Mouse (Mus musculus) 416B (cell line): ENCODE results near the gene Cep55.

ENCODE experiments used
- DNase-seq: peaks from one replicate; pipeline ENCODE4 v3.0.0; 2011; ENCODE audit warnings: low read depth

The Cep55 gene

DNA sequence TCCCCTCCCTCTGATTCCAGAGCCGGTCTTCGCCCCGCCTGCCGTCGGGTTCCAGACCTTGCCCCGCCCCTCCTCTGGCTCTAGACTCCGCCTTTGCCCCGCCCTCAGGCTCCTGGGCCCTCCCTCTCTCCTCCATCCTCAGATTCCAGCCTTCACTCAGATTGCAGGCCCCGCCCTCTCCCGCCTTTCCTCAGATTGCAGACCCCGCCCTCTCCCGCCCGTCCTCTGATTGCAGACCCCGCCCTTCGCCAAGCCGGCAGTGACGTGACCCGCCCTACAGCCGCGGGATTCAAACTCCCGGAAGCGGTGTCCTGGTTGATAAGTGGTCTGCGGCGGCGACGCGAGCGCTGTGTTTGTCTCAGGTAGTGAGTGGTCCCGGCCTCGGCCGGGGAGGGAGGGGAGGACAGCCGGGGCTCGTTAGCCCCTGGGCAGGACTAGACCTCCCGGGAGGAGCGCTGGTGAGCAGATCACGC, at the start of gene Cep55:
TSS of gene Cep55 (plus strand) at position 292 of the 473 bp plus-strand sequence.
- peak; percentile 99 for DNase-seq

DNA sequence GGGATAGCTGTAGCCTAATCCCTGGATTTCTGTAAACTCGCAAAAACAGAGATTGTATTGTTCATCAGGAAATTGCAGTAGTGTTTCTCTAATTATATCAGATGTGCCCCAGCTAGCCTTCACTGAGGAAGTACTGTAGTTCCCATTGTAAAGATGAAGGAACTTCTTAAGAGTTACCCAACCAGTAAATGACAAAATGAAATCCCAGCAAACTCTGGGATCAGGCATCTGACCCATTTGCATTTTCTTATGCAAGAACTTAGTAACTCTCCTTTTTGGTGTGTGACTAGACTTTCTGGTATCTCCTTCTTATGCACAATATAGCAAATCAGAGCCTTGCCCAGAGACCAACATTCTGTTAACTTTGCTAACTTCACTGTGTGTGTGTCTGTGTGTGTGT, 43.4 kb upstream of the Cep55 start:
- DNase-seq: peak; percentile 15

DNA sequence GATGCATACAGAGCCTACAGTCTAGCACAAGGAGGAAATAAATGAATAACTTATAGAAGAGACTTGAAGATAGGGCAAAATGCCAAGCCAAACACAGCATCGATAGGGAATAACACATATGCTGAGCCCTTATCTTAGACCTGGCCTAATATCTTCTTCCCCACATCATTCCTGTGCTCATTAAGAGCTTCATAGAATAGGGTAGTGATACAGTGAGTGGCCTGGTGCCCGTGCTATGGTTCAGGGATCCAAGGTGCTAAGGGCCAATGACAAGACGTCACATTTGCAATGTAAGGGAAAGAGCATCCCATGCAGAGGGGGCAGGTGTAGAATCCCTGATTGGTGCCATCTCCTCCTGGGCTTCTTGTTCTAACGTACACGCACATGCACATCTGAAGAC, 40.4 kb upstream of the Cep55 start:
- DNase-seq: no peak

DNA sequence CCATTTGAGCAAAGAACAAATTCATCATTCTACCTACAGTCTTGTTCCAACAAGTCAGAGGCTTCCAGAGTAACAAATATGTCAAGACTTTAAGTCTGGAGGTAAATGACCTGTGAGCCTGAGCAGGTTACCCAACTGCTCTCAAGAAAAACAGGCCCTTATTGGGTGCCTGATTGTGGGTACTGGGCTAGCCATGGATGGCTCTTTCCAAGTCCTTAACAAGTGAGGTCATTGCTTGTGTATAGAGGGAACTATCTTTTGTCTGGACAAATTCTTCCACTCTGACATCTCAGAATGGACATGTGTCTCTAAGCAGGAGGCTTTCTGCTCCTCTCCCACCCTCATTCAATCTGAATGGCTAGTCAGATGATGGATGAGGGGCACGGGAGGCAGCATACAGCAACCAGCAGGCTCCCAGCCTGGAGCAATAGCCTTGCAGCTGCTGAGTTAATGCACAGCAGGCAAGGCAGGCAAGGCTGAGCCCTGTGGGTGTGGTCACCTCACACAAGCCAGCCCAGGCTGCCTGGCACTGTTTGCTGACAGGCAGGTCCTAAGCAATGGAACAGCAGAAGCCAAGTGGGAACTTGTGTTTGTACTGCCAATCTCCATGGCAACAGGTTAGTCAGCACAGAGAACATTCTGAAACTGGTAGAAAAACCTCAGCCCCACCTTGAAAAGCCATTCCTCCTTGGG, 39.5 kb upstream of the Cep55 start:
- DNase-seq: peak; percentile 51

DNA sequence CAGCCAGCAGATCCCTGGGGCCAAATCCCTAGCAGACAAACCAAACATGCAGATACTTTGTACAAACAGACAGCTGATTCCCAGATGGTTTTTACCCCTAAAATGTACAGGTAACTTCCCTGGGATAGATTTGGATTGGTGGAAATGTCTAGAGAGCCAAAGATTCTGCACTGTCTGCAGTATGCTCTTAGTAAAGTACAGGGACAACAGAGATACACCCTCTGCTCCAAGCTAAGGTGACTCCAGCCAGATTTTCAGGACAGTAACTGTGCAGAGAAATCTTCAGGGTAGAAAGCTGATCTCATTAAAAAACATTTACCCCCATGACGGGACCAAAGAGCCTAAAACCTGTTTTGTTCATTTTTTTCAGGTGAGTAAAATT, 38.9 kb upstream of the Cep55 start:
- no peak for DNase-seq

DNA sequence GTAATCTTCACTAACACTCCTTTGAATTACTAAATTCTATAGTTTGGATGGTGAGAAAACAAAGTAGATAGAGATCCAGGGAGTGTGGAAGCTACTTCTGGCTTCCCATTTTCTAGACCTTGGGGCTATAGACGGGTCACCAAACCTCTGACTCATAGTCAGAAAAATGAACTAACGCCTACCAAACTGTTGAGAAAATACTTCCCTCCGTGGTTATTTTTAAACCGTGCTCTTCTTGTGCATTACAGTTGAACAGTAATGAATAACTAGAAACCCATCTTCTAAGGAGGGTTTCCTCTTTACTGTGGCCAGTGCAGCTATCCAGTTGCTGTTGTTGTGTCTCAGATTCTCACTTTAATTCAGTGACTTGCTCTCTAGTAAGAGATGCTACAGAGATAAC, 32.1 kb upstream of the Cep55 start:
- peak; percentile 69 for DNase-seq

DNA sequence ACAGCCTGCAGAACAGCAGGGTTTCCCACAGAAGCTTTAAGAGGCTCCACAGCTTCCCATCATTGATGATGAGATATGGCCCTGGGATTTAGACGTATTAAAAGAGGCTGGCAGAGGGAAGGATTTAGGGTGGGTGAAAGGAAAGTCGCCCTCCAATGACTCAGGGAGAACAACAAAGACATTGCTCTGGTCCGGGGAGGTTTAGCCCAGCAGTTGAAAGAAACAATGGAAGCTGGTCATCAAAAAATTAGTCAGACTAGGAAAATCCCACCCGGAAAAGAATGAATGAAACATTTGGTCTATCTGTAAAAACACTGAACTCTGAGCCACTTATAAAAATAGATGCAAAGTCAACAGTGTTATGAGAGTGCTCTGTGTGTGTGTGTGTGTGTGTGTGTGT, 31.2 kb upstream of the Cep55 start:
- no peak for DNase-seq

DNA sequence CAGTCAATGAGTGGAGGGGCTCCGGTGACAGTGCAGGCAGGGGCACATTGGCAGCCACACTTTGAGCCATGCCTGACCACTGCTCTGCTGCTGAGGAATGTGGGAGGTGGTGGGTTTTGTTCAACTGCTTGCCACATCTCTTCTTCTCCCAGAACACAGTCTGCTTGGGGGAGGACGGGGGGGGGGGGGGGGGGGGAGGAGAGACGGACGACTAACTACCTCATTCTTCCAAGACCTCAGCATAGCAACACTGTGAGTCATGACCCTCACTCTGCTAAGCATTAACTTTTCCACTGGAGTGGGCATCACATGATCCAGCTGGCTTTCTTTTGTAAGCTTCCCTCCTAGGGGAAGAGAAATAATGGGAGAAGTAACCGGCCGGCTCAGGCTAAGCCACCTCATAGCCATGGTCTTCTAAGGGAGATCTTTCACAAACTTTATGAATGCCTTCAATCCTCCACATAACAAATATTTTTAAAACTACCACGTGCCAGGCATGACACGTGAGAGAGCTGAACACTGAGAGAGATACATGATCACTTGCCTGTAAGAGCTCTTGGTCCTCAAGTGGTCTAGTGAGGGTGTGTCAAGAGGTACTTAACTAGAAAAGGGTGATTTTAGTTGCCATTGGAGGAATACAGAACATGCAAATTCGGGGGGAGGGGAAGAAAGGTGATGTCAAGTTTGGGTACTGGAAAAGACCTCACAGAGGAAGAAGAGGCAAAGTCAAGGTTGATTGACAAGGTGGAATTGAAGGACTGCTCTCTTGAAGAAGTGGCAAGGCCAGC, 29.4 kb upstream of the Cep55 start:
- DNase-seq: peak; percentile 41

DNA sequence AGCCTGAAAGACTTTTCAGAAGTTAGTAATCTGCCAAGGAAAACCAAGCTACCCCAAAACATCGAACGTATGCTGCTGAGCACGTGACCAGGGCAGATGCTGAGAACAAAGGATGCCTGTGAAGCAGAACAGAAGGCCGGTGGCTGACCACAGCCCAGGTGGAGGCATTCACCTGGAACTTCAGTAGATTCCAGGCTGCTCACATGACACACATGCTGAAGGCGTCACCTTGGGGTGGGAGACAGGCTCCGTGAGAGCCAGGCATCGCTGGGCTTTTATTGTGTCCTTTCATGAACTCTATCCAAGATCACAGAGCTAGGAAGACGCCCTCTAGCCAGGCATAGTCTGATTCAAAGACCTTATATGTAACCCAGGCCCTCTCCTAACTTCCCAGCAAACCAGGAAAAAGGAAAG, 28.6 kb upstream of the Cep55 start:
- DNase-seq: no peak

DNA sequence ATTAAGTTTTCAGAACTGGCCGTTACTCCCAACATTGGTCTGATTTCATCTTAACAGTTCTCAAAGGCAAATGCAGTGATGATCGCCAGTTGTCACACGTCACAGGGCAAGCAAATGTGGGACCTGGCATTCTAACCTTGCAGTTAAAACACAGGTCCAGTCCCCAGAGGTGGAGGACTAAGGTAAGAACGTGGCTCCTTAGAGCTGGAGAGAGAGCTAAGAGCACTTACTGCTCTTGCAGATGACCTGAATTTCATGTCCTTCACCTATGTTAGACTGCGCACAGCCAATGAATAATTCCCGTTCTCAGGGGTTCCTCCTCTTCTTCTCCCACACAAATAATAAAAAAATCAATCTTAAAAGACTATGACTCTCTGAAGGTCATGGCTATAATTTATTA, 27.4 kb upstream of the Cep55 start:
- no peak for DNase-seq

DNA sequence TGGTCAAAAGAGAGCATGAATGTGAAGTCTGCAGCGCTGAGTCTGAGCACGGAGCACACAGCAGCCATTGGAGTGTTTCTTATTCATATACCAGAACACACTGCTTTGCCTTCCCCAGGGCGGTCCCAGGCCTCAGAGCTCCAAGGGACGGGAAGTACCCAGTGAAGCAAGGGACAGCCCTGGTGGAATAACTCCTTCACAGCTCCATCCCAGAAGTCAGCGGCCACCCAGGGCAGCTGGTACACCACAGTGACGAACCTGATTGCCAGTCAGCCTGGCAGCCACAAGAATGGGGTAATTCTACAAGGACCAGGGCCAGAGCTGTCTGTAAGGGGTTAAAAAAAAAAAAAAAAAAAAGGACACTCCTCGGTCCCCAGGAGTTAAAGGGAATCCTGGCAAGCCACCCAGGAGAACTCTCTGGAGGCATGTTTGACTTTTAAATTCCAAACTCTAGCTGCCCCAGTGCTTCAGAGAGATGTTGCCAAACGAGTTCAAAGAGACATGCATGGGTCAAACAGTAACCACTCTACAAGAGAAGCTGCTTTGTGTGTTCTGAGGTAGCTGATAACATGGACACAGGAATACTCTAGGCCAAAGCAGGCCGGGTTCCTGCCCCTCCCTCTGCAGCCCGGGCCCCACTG, 26.8 kb upstream of the Cep55 start:
- no peak for DNase-seq

DNA sequence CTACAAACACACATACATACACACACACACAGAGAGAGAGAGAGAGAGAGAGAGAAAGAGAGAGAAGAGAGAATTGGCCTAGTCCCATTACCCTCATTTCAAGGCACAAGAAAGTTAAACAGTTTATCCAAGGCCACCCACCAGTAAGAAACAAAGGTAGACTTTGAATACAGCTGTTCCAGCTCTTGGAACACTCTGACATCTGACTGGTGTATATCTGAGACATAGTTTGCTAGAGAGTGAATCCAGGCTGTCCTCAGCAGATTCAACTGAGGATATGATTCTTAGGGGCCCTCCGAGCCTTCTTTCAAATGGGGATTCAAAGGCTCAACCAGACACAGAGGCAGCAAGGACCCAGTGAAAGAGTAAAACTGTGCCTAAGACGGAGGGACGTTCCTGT, 25.5 kb upstream of the Cep55 start:
- no peak for DNase-seq

DNA sequence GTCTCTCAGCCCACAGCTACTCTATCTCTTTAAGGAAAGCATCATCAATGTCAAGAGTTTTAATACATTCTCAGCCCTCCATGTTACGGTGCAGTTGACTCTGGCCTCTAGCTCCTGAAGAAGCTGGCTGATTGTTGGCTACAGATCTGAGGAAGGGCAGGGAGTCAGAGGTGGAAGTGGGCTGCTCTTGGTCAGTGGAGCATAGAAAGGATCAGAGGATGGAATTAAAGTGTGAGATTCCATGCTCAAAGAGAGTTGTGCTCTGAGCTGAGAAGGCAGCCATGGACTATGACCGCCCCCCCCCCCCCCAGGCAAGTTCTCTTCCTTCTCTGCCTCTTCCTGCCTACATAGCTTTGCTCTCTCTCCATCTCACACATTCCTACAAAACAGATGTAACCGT, 24.9 kb upstream of the Cep55 start:
- DNase-seq: no peak

DNA sequence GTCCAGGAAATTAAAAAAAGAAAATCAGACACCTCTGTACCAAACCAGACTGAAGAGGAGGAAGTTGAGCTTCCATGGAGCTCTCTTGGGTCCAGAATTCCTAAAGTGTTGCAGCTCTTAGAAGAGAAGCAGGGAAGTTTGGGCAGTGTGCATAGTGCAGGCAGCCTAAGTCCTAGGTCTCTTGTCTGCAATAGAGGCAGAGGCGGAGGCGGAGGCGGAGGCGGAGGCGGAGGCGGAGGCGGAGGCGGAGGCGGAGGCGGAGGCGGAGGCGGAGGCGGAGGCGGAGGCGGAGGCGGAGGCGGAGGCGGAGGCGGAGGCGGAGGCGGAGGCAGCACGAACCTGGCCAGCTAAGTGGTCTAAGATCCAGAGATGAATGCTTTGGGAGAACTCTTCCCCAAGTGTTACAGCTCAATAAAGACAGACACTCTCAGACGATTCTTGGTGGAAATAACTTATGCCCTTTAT, 24.1 kb upstream of the Cep55 start:
- DNase-seq: peak; percentile 51

DNA sequence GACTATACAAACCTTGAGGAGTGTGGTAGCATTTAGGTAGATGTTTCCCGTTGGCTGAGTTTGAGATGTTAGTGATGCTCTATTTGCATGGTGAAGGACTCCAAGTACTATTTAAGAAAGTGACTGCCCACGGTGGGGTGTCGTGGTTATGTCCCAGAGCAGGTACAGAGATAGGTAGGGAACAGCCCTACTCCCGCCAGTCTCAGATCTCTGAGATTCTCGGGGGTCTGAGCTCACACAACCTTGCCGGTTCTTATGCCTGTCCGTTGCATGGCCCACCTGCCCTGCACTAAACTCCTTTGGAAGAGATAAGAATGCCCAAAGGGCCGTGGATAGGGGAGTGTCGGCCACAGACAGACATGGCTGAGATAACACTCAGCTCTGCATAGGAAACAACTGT, 23.7 kb upstream of the Cep55 start:
- no peak for DNase-seq

DNA sequence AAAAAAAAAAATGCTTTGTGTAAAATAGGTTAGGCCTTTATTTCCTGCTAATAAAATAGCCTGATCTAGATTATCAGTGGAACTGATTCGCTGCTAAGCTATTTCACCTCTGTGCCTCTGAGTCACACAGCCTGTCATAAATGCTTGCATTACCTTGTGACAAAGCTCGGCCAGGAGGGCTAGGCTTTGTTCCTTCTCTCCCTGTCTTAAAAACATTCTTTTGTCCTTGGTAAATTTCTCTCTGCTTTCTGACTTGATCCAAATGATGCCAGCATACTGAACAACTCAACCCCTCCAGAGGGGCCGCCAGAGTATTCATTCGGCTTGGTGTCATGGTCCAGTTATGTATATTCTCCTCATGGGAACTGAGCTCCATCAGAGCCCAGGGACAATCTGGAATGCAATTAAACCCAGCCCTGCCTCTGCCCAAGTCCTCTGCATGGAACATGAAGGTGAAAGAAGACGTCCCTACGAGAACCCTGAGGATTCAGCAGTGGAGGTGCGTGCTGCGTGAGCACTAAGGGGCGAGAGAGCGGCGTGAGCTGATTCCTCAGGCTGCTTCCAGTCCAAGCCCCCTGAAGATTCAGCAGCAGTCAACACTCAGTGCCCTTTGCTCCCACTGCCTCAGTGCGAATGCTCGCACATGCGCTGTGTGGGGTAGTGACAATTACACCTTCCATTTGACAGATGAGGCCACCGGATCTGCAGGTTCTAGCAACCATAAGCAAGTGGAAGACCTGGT, 21.6 kb upstream of the Cep55 start:
- DNase-seq: no peak

DNA sequence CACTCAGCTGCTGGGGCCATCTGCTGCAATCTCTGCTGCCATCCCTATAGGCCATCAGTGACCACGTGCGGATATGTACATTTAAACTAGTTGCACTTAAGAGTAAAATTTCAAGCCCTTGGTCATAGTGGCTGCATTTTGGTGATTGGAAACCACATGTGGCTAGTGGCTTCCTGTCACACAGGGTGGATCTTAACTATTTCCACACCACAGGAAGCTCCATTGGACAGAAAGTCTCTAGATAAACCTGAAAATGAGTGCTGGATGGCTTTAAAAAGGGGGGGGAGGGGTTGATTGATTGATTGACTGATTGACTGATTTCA, 21.1 kb upstream of the Cep55 start:
- peak; percentile 87 for DNase-seq

DNA sequence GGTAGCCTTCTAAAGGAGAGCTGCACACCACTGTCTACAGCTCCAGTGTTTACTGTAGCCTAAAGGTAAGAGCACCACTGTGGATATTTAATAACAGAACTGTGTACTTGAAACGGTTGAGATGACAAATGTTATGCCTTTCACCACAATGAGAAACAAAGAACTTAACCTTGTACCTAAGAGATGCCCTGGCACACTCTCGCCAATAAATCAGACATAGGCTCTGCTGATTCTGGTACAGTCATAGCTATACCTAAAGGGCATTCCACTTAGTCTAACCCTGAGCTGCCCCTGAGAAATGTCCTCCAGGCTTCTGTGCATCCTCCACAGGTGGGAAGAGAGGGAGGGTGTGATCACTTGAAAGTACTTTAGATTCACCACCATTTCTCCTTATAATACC, 20.1 kb upstream of the Cep55 start:
- DNase-seq: no peak

DNA sequence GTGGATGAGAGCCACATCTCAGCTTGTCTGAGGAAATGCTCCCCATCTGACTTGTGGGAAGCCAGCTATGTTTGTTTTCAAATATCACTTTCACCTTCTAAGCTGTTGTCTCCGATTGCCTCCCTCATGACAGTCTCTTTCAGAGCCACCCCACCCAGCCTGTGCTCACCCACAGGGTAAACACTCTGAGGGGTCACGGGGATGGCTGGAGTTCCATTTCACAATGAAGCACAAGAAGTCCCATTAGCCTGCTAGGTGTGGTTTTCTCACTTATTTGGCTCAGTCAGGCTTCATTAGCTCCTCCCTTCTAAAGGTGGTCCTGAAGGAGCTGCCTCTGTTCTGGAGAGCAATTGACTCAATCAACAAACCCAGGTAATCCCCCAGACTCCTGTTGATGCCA, 19.0 kb upstream of the Cep55 start:
- no peak for DNase-seq

DNA sequence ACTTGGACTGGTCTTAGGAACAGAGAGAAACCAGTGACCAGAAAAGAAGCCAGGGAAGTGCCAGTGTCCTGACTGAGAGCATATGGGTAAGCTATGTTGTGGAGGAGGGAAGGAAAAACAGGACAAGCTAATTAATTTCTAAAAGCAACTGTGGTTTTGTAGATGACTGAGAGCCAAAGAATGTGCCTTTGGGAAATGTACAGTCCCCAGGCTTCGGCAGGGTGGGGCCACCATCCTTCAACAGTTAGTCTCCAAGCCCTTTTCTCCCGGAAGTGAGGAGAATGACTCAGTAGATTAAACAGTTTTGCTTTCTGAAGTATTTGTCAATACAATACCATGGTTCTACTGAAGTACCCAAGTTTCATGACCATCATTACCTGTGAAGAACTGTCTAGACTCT, 16.5 kb upstream of the Cep55 start:
- no peak for DNase-seq

DNA sequence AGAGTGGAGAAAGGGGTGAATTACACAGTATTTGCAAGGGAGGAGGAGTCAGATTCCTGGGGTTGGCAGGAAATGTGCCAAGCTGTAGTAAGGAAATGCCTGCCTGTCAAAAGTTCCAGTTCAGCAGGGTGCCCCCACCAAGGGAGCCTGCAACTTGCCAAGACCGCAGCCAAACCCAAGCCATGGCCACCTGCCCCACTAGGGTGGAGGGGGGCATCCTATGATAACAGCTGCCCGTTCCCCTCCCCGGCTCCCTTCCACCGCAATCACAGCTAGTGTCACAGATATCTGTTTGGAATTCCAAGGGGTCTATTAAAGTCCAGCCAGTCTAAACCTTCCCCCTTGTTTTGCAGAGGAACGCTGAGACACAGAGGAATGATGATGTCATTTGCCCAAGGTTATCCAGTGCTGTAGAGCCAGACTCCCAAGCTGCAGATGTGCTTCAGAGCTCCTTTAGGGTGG, 12.5 kb upstream of the Cep55 start:
- DNase-seq: no peak

DNA sequence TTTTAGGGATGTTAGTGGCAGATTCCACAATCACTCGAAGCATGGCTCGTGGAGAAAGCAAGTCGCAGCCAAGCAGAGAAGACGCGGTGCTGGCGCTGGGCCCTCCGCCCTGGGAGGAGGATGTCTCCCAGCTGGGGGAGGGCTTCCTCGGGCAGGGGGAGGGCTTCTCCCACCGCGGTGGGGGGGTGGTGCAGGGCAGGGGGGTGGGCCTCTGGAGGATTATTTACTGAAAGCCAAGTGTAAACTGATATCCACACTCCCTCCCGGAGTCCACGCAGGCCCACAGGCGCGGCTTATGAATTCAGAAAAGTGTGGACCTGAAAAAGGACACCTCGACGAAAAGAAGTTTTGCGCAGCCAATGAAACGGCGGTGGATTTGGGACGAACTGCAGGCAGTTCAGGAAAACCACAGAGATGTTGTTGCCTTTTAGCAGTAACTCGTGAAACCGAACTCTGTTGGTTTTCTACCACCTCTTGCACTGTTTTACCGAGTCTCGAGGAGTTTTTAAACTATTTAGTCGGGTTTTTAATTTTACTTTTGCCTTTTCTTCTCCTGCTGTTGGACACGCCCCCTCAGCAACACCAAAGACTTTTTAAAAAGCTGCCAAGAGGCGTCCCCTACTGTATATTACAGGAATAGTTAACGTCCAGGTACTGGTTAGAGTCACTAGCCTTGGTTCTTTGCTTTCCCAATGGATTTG, 11.4 kb upstream of the Cep55 start, which contains the start of gene Myof:
TSS of gene Myof (minus strand) at position 297 of the 701 bp plus-strand sequence.
- peak; percentile 56 for DNase-seq
